Mouse (Mus musculus) lung, embryonic 14.5 days (tissue): ENCODE results near the gene Zfp607b. TPM values are rescaled to one million over a fixed set of nuclear protein-coding genes. Genes with fewer than 3 reads are reported as not detected.

Experiments
- ATAC-seq: fragments of 200-750 bp; cut with Nextera tagmentation; 2 replicates; pipeline ENCODE4 v1.8.0; 2017; ENCODE audit warnings: mild to moderate bottlenecking, moderate TSS enrichment, moderate library complexity; ENCODE audit not compliant: insufficient read depth
- DNase-seq: peaks from one replicate; pipeline ENCODE4 v3.0.0-alpha.2; 2015
- H3K27ac ChIP-seq: fragments of 300-500 bp; sonication (generic); 2 replicates; pipeline ENCODE4 v1.5.1; 2014; ENCODE audit warnings: low read depth, mild to moderate bottlenecking, moderate library complexity
- H3K27me3 ChIP-seq: fragments of 300-500 bp; sonication (generic); 2 replicates; pipeline ENCODE4 v1.6.1; 2014; ENCODE audit warnings: low read length, control low read depth; ENCODE audit not compliant: insufficient read depth
- H3K36me3 ChIP-seq: fragments of 300-500 bp; sonication (generic); 2 replicates; pipeline ENCODE4 v1.6.1; 2014; ENCODE audit warnings: control low read depth; ENCODE audit not compliant: insufficient read depth
- H3K4me1 ChIP-seq: fragments of 300-500 bp; sonication (generic); 2 replicates; pipeline ENCODE4 v1.6.1; 2014; ENCODE audit warnings: antibody characterized with exemption, control low read depth; ENCODE audit not compliant: insufficient read depth
- H3K4me2 ChIP-seq: fragments of 300-500 bp; sonication (generic); 2 replicates; pipeline ENCODE4 v1.6.1; 2014; ENCODE audit warnings: mild to moderate bottlenecking
- H3K4me3 ChIP-seq: fragments of 300-500 bp; sonication (generic); 2 replicates; pipeline ENCODE4 v1.5.1; 2014; ENCODE audit warnings: low read depth, low read length
- H3K9ac ChIP-seq: fragments of 300-500 bp; sonication (generic); 2 replicates; pipeline ENCODE4 v1.6.1; 2014
- H3K9me3 ChIP-seq: fragments of 300-500 bp; sonication (generic); 2 replicates; pipeline ENCODE4 v1.6.1; 2016; ENCODE audit warnings: low read depth, low read length, control low read depth
- CTCF ChIP-seq: IDR thresholded peaks from 2 replicates; pipeline ENCODE4 v1.5.1; 2016; ENCODE audit warnings: antibody characterized with exemption, low read depth
- WGBS: fragments of 180-500 bp; shearing (Covaris S2); extraction: QIAGEN DNeasy Blood & Tissue Kit; methylation state at CpG from one replicate; pipeline ENCODE4 v1.1.7; 2014; 5-methylcytosine and 5-hydroxymethylcytosine counted together
- polyA plus RNA-seq: library from polyadenylated mRNA; unstranded; fragments of >200 nt; fragmentation: Nextera tagmentation; extraction: Ambion mirVana; gene quantifications from 2 replicates; pipeline ENCODE4 v1.2.1, GENCODE M21; 2014

Gene Zfp607b
- polyA plus RNA-seq, 1 experiment from 2014 or later, result 3.6 TPM

DNA sequence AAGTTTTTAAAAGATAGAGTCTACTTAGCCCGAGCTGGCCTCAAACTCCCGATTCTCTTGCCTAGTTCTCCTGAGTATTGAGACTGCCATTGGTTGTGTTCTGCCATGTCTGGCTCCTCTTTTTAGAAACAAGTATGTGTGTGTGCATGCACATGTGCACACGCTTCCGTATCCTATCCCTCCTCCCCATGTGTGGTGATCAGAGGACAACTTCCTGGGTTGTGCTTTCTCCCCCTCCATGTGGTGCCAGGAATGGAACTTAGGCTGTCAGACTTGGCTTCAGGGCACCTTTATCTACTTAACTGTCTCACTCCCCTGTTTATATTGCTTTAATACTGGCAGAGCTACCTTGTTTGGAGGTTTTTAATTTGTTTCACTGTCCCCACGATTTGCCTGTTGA is 3.9 kb upstream of the Zfp607b start:
- no peak for ATAC-seq
- WGBS, result 39% methylated on average over 5 of the region's 5 CpGs
- H3K27ac ChIP-seq, result no peak overlapping the region
- H3K36me3 ChIP-seq, result no peaks in the 10 kb centered on the region
- DNase-seq, result peak; percentile 5
- H3K4me1 ChIP-seq, result no peaks in the 10 kb centered on the region
- H3K9me3 ChIP-seq, result no peaks in the 10 kb centered on the region
- H3K4me2 ChIP-seq, result peak overlapping the region; percentile 26; the same call in 1 of the 2 replicates
- H3K9ac ChIP-seq, result no peak overlapping the region
- no peak for TF ChIP-seq CTCF
- no peaks in the 10 kb centered on the region for H3K27me3 ChIP-seq
- no peak overlapping the region for H3K4me3 ChIP-seq

DNA sequence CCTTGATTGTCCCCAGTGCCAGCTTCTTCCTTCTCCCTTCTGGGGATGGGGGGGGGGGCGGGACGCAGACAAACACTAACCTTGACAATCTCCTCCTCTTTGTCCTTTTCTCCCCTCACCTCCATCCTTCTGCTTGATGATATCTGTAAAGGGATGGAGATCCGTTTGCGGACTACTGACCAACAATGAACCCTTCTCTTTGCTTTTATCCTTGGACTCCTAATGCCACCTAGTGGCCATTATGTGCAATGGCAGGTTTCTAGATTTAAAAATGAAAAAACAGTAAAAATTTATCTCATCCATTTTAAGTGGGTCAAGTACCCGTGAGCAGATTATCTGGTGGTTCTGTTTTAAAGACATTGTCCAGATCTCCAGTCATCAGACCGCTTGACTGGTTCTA is 3.5 kb upstream of the Zfp607b start:
- ATAC-seq, result no peak
- 0% methylated on average over 6 of the region's 6 CpGs for WGBS
- peak; percentile 86 for TF ChIP-seq CTCF

DNA sequence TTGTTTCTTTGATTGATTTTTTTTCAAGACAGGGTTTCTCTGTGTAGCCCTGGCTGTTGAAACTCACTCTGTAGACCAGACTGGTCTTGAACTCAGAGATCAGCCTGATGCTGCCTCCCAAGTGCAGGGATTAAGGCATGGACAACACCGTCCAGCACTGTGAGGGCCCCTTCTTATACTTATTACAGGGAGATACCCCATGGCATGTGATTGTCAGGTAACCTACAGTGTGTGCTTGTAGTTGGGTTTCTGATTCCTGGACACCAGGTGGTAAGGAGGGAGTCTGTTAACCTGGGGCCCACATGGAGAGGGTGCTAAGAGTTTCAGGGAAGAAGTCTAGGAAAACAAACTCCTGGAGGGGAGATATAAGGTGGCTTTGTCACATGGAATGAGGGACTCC is 2.1 kb upstream of the Zfp607b start:
- no peak for TF ChIP-seq CTCF
- H3K27me3 ChIP-seq, result no peaks in the 10 kb centered on the region
- ATAC-seq (no peak), DNase-seq (no peak)
- 79% methylated on average over 1 of the region's 1 CpGs for WGBS
- no peaks in the 10 kb centered on the region for H3K9me3 ChIP-seq
- H3K4me3 ChIP-seq, result no peak overlapping the region
- H3K9ac ChIP-seq, result no peak overlapping the region
- no peaks in the 10 kb centered on the region for H3K4me1 ChIP-seq
- no peak overlapping the region for H3K27ac ChIP-seq
- H3K36me3 ChIP-seq, result no peaks in the 10 kb centered on the region
- no peak overlapping the region for H3K4me2 ChIP-seq

More for the DNA sequence above, 3.5 kb upstream of the Zfp607b start:
- H3K27ac ChIP-seq, result no peak overlapping the region
- H3K4me1 ChIP-seq, result no peaks in the 10 kb centered on the region
- no peak overlapping the region for H3K9ac ChIP-seq
- peak; percentile 80 for DNase-seq
- no peaks in the 10 kb centered on the region for H3K27me3 ChIP-seq
- no peak overlapping the region for H3K4me3 ChIP-seq
- H3K9me3 ChIP-seq, result no peaks in the 10 kb centered on the region
- peak overlapping the region; percentile 26; the same call in 1 of the 2 replicates for H3K4me2 ChIP-seq
- H3K36me3 ChIP-seq, result no peaks in the 10 kb centered on the region

DNA sequence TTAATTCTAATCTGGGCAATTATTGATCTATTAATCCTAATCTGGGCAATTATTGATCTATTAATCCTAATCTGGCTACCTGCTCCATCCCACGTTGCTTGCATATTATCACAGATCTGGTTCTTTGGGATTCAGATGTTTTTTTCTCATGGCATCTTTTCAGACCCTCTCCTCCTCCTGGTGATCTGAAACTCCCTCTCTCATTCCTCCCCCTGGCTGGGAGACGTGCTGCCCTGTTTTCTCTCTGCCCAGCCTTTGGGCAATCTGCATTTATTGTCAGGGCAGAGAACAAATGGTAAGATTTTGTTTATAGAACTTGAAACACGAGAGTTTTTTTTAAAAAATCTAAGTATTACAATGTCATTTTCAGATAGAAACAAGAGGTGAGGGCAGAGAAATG is 1.3 kb upstream of the Zfp607b start:
- H3K36me3 ChIP-seq, result no peaks in the 10 kb centered on the region
- H3K27me3 ChIP-seq, result no peaks in the 10 kb centered on the region
- H3K4me1 ChIP-seq, result no peaks in the 10 kb centered on the region
- H3K9ac ChIP-seq, result no peak overlapping the region
- WGBS, result 60% methylated on average over 3 of the region's 3 CpGs
- H3K9me3 ChIP-seq, result no peaks in the 10 kb centered on the region
- DNase-seq, result no peak
- peak overlapping the region; percentile 36; the same call in 1 of the 2 replicates for H3K4me3 ChIP-seq
- H3K4me2 ChIP-seq, result peak overlapping the region; percentile 65
- ATAC-seq, result no peak
- no peak overlapping the region for H3K27ac ChIP-seq
- no peak for TF ChIP-seq CTCF

DNA sequence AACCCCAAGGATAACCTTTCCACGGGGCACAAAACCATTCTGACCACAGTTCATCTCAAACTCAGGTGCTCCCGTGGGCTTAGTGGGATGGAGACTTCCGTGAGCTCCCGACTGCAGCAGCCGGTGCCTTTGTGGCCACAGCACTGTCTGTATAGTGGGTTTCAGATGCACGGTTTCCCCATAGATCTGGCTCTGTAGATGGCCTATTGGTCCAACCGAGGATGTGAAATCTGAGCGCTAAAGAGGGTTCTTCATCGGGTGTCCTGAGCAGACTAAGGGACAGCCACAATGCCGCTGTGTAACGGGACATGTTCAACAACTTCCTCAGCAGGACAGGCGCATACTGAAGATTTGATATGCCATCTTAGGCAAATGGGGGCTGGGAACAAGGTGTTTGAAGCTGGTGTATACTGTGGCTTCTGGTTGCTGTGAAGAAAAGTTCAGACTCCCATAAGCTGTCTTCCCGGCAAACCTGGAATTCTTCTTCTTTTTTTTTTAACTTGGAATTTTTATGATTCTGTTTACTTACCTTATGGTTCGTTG is 823 bp upstream of the Zfp607b start:
- TF ChIP-seq CTCF, result no peak
- Histone ChIP-seq H3K27ac (peak overlapping the region; percentile 19; the same call in 1 of the 2 replicates), H3K4me3 (peak overlapping the region; percentile 36), H3K4me1 (no peaks in the 10 kb centered on the region), H3K9me3 (no peaks in the 10 kb centered on the region), H3K4me2 (peak overlapping the region; percentile 65), H3K27me3 (no peaks in the 10 kb centered on the region), H3K9ac (peak overlapping the region; percentile 47), H3K36me3 (no peaks in the 10 kb centered on the region)
- WGBS, result 28% methylated on average over 14 of the region's 14 CpGs
- peak; percentile 13 for DNase-seq
- no peak for ATAC-seq

DNA sequence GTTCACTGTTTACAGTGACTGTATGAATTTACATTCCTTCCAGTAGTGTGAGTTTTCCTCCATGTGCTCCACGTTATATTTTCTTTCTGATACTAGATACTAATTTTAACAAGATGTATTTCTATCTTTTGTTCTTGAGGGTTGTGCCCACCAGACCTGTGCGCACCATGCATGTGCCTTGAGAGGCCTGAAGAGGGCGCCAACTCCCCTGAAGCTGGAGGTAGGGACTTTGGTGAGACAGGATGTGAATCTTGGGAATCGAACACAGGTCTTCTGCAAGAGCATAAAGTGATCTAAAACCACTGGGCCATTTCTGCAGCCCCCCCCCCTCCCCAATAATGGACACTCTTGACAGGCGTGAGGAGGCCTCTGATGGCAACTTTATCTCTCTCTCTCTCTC is 1.9 kb downstream of the Zfp607b start:
- Histone ChIP-seq H3K9ac (no peak overlapping the region), H3K27ac (no peak overlapping the region), H3K36me3 (no peaks in the 10 kb centered on the region), H3K9me3 (no peaks in the 10 kb centered on the region), H3K4me2 (no peak overlapping the region), H3K27me3 (no peaks in the 10 kb centered on the region), H3K4me3 (no peak overlapping the region), H3K4me1 (no peaks in the 10 kb centered on the region)
- peak; percentile 71 for TF ChIP-seq CTCF
- no peak for ATAC-seq
- 36% methylated on average over 5 of the region's 5 CpGs for WGBS
- peak; percentile 61 for DNase-seq

DNA sequence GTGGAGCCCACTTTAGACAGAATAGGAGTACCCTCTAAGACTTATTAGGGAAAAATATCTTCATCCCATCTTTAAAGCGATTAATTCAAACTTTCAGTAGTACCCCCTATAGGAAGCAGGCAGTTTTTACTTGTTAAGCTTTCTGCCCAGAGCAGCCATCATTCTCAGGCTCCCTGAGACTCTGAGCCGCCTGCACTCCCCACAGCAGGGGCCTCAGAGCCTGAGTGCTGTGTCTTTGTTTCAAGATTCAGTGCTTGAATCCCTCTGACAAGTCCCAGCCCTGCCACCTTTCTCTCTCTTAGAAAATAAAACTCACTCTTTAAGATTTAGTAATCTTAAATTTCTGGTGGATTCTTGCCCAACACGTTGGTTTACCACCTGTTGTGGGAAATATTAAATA is 7.6 kb downstream of the Zfp607b start:
- H3K27me3 ChIP-seq, result no peaks in the 10 kb centered on the region
- TF ChIP-seq CTCF, result no peak
- DNase-seq, result no peak
- no peaks in the 10 kb centered on the region for H3K4me1 ChIP-seq
- 40% methylated on average over 3 of the region's 3 CpGs for WGBS
- no peak for ATAC-seq
- H3K27ac ChIP-seq, result no peak overlapping the region
- no peak overlapping the region for H3K9ac ChIP-seq
- no peaks in the 10 kb centered on the region for H3K36me3 ChIP-seq
- no peak overlapping the region for H3K4me2 ChIP-seq
- no peak overlapping the region for H3K4me3 ChIP-seq
- H3K9me3 ChIP-seq, result no peaks in the 10 kb centered on the region
